Mouse (Mus musculus): ENCODE results near the gene Gm26602.

DNA sequence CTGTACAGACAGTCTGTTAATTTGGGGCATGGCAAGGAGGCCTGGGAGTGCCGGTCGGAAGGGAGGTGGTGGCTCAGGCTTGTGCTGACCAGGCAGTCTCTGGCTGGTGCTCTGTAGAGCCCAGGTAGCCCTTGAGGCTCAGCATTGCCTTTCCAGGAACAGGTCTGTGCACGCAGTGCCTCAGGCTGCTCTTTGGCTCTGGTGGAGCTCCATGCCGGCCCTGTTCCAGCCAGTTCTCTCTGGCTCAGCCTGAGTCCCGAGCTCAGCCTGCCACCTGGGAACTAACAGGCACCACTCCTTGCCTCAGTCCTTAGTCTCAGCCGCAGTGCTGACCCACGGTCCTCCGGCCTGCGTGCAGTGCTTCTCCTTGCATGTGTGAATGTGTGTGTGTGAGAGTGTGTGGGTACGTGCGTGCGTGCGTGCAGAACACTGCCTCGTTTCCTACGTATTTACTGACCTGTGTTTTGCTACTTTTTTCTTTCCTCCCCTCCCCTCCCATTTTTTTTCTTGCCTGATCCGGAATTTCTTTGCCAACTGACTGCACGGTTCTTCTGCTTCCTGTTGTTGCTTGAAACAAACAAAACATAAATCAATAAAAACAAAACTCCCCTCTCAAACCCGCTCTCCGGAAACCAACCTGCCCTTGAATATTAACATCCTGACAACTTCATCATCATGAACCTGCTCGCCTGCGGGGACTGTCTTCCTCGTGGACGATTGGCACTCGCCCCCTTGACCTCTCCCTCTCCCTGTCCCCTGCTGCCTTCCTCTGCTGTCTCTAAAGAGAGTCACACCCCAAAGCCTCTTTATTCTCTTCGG, 49.2 kb upstream of the Gm26602 start:
- TF ChIP-seq CTCF (IDR thresholded peaks at IDR 0.05; ENCODE audit: borderline replicate concordance, insufficient read depth, low read depth, low read length): no peak
- TF ChIP-seq POLR2A (IDR thresholded peaks at IDR 0.05; ENCODE audit: borderline replicate concordance, insufficient read depth, low read length): no peak

Measured in cerebellum, adult 2 months (tissue).